Mouse (Mus musculus) embryonic fibroblast, embryonic 13.5 days (primary cell): Measurements from ENCODE around the gene Col4a2.

Experiments
- CTCF ChIP-seq: IDR thresholded peaks from 2 replicates; pipeline ENCODE4 v1.5.1; 2011; ENCODE audit warnings: mild to moderate bottlenecking, control low read depth, low read length, moderate library complexity, borderline replicate concordance; ENCODE audit not compliant: insufficient read depth
- POLR2A ChIP-seq: IDR thresholded peaks from 2 replicates; pipeline ENCODE4 v1.6.1; 2011; ENCODE audit warnings: low read depth, mild to moderate bottlenecking, control low read depth, low read length, moderate library complexity

DNA sequence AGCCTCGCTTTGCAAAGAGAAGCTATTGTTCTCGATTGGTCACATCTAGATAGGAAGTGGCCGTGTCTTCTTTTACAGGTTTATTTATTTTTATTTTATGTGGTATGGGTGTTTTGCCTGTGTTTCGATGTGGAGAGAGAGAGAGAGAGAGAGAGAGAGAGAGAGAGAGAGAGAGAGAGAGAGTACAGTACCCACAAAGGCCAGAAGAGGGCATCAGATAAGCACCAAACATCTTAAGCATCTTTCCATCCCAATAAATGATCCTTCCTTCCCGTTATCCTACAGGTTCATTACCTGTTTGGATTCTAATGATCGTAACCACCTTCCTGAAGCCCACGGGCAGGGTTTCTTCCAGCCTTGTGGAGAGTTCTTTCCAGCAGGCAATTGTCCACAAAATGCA lies 110.5 kb downstream of the Col4a2 start:
- TF ChIP-seq CTCF = no peak
- no peak for TF ChIP-seq POLR2A
